Mouse (Mus musculus): ENCODE measurements at regions not wholly inside any gene's neighbourhood (a gene's known extent, or its start where the extent isn't known, plus 50 kb on each side); places are given as distances from the start of the nearest gene placed in this dataset.

DNA sequence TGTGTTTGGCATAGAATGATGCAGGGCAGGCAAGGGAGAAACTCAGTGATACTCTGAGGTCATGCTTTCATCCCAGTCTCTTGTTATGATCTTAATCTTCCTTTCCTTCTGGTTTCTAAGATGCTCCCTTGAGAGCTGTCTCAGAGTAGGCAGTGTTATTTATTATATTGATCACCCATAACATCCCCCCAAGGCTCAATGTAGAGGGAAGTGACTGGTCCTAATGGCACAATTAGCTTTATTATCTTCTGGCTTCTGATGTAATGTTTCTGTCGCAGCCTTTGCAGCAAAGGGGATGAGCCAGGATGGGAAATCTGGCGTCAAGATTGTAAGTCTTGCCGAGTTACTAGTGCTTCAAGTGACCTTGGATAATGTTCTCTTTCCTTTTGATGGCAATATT, 65.0 kb upstream of the Klhl29 start:
- Histone ChIP-seq H3K36me3 (ENCODE audit: control insufficient read depth, insufficient read depth, low read length) (no peaks in the 10 kb centered on the region), H3K79me2 (replicated peaks; ENCODE audit: control insufficient read depth, insufficient read depth, low read length) (no peaks in the 10 kb centered on the region), H3K4me1 (ENCODE audit: control insufficient read depth, insufficient read depth, low read length) (no peaks in the 10 kb centered on the region), H3K4me3 (no peak overlapping the region), H3K27me3 (ENCODE audit: control insufficient read depth, insufficient read depth, low read length) (no peaks in the 10 kb centered on the region), H3K27ac (no peak overlapping the region), H3K9ac (ENCODE audit: low read depth, low read length) (no peak overlapping the region)
- 72% methylated on average over 3 of the region's 3 CpGs for WGBS
- intact Hi-C loops (cut with DNase I): no loop called here
- TF ChIP-seq POLR2A (IDR thresholded peaks at IDR 0.05; ENCODE audit: insufficient read depth, low read depth, low read length) (no peak), CTCF (IDR thresholded peaks at IDR 0.05) (no peak), EP300 (IDR thresholded peaks at IDR 0.05; ENCODE audit: insufficient read depth, low read depth, low read length) (no peak)
- DNase-seq: no peak

DNA sequence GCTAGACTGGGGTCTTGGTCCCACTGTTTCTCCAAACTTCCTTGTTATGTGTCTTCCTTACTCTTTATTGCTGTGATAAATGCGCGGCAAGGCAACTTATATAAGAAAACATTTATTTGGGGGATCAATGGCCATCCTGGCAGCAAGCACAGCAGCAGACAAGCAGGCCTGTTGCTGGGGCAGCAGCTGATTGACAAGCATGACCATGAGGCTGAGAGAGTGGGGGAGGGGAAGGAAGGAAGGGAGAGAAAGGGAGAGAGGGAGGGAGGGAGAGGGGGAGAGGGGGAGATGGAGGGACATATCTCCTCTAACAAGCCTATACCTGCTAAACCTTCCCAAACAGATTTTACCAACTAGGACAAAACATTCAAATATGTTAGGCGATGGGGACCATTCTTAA, 60.4 kb upstream of the Klhl29 start:
- no peak overlapping the region for H3K27ac ChIP-seq
- DNase-seq: no peak
- no peaks in the 10 kb centered on the region for H3K79me2 ChIP-seq (replicated peaks; ENCODE audit: control insufficient read depth, insufficient read depth, low read length)
- H3K27me3 ChIP-seq (ENCODE audit: control insufficient read depth, insufficient read depth, low read length): no peaks in the 10 kb centered on the region; the same call in 1 of the 2 replicates
- H3K9ac ChIP-seq (ENCODE audit: low read depth, low read length): no peak overlapping the region
- H3K4me3 ChIP-seq: no peak overlapping the region
- intact Hi-C loops (cut with DNase I): no loop called here
- TF ChIP-seq EP300 (IDR thresholded peaks at IDR 0.05; ENCODE audit: insufficient read depth, low read depth, low read length) (no peak), POLR2A (IDR thresholded peaks at IDR 0.05; ENCODE audit: insufficient read depth, low read depth, low read length) (no peak), CTCF (IDR thresholded peaks at IDR 0.05) (no peak)
- no peaks in the 10 kb centered on the region for H3K36me3 ChIP-seq (ENCODE audit: control insufficient read depth, insufficient read depth, low read length)
- WGBS: 86% methylated on average over 3 of the region's 3 CpGs
- H3K4me1 ChIP-seq (ENCODE audit: control insufficient read depth, insufficient read depth, low read length): no peaks in the 10 kb centered on the region

DNA sequence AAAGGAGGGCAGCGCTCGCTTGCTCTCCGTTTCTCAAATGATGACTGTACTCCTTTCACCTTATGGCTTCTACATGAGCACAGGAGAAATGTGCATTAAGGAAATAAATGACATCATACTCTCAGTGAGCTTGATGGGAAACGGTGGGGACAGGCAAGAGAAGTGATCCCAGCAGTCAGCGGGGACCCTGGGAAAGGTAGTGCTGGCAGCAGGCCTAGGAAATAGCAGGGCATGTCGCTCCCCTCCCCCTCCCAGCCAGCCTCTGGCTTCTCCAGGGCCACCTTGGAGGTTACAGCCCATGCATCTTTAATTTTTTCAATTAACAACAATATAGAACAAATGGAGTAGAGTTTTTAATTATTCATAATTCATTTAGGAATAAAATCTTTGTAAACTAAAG, 58.6 kb upstream of the Klhl29 start:
- H3K79me2 ChIP-seq (replicated peaks; ENCODE audit: control insufficient read depth, insufficient read depth, low read length): no peaks in the 10 kb centered on the region
- no peak overlapping the region for H3K4me3 ChIP-seq
- intact Hi-C loops (cut with DNase I): no loop called here
- no peak overlapping the region for H3K27ac ChIP-seq
- H3K36me3 ChIP-seq (ENCODE audit: control insufficient read depth, insufficient read depth, low read length): no peaks in the 10 kb centered on the region
- no peak for TF ChIP-seq CTCF (IDR thresholded peaks at IDR 0.05)
- no peak for TF ChIP-seq EP300 (IDR thresholded peaks at IDR 0.05; ENCODE audit: insufficient read depth, low read depth, low read length)
- TF ChIP-seq POLR2A (IDR thresholded peaks at IDR 0.05; ENCODE audit: insufficient read depth, low read depth, low read length): no peak
- H3K27me3 ChIP-seq (ENCODE audit: control insufficient read depth, insufficient read depth, low read length): no peaks in the 10 kb centered on the region; the same call in 1 of the 2 replicates
- DNase-seq: no peak
- H3K4me1 ChIP-seq (ENCODE audit: control insufficient read depth, insufficient read depth, low read length): no peaks in the 10 kb centered on the region
- 40% methylated on average over 6 of the region's 6 CpGs for WGBS
- H3K9ac ChIP-seq (ENCODE audit: low read depth, low read length): no peak overlapping the region

DNA sequence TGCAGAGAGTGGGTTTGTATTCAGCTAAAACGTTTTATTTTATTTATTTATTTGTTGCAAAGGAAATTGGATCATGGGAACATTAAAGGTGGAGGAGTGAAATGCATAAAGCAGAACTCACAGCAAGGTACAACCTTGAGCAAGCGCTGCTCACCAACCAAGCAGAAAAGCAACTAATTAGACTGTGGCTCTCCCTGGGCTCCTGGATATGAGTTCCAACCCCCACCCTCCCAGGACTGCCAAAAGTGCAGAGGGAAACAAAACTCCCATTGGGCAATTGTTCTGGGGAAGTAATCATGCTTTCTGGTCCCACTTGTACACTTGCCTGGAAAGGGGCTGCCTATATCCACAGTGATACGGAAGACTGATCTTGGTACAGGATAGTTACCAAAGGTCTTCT, 57.2 kb upstream of the Klhl29 start:
- intact Hi-C loops (cut with DNase I): no loop called here
- 71% methylated on average over 3 of the region's 3 CpGs for WGBS
- DNase-seq: no peak
- no peak overlapping the region for H3K27ac ChIP-seq
- H3K4me1 ChIP-seq (ENCODE audit: control insufficient read depth, insufficient read depth, low read length): no peaks in the 10 kb centered on the region
- H3K9ac ChIP-seq (ENCODE audit: low read depth, low read length): no peak overlapping the region
- H3K4me3 ChIP-seq: no peak overlapping the region
- no peaks in the 10 kb centered on the region for H3K36me3 ChIP-seq (ENCODE audit: control insufficient read depth, insufficient read depth, low read length)
- TF ChIP-seq EP300 (IDR thresholded peaks at IDR 0.05; ENCODE audit: insufficient read depth, low read depth, low read length): no peak
- no peaks in the 10 kb centered on the region; the same call in 1 of the 2 replicates for H3K27me3 ChIP-seq (ENCODE audit: control insufficient read depth, insufficient read depth, low read length)
- H3K79me2 ChIP-seq (replicated peaks; ENCODE audit: control insufficient read depth, insufficient read depth, low read length): no peaks in the 10 kb centered on the region

DNA sequence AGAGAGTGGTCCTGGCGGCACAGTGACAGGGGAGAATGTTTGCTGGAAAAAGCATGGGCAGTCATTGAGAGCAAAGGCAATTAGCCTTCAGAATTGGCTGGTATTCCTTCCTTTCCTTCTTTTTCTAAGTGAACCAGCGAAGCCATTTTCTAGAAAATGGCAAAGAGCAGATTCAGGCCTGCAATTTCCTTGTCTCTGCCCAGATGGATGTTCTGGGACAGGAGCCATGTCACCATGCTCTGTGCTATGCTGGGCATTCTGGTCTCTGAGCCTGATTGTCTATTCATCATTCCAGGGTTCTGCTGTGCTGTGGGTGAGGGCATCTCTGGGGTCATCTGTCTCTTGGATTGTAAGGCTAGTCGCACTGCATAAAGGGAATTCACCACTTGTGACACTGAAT, 53.3 kb upstream of the Klhl29 start:
- Histone ChIP-seq H3K27me3 (ENCODE audit: control insufficient read depth, insufficient read depth, low read length) (no peaks in the 10 kb centered on the region), H3K79me2 (replicated peaks; ENCODE audit: control insufficient read depth, insufficient read depth, low read length) (no peaks in the 10 kb centered on the region), H3K9ac (ENCODE audit: low read depth, low read length) (no peak overlapping the region), H3K4me3 (no peak overlapping the region), H3K4me1 (ENCODE audit: control insufficient read depth, insufficient read depth, low read length) (no peaks in the 10 kb centered on the region), H3K36me3 (ENCODE audit: control insufficient read depth, insufficient read depth, low read length) (no peaks in the 10 kb centered on the region), H3K27ac (no peak overlapping the region)
- WGBS: 56% methylated on average over 3 of the region's 3 CpGs
- intact Hi-C loops (cut with DNase I): no loop called here
- TF ChIP-seq POLR2A (IDR thresholded peaks at IDR 0.05; ENCODE audit: insufficient read depth, low read depth, low read length) (no peak), CTCF (IDR thresholded peaks at IDR 0.05) (no peak), EP300 (IDR thresholded peaks at IDR 0.05; ENCODE audit: insufficient read depth, low read depth, low read length) (no peak)
- no peak for DNase-seq

Data from heart, adult 2 months (tissue).